Mouse (Mus musculus) liver, embryonic 12.5 days (tissue): ENCODE results near the gene Unkl. TPM values are rescaled to one million over a fixed set of nuclear protein-coding genes. Genes with fewer than 3 reads are reported as not detected.

ENCODE experiments used
- ATAC-seq: fragments of 200-750 bp; cut with Nextera tagmentation; 2 replicates; pipeline ENCODE4 v1.8.0; 2017; ENCODE audit warnings: moderate number of reproducible peaks, mild to moderate bottlenecking, moderate library complexity
- H3K27ac ChIP-seq: fragments of 300-500 bp; sonication (generic); 2 replicates; pipeline ENCODE4 v1.5.1; 2016; ENCODE audit warnings: mild to moderate bottlenecking
- H3K27me3 ChIP-seq: fragments of 300-500 bp; sonication (generic); replicated peaks from 2 replicates; pipeline ENCODE4 v1.6.1; 2016; ENCODE audit warnings: mild to moderate bottlenecking, moderate library complexity
- H3K36me3 ChIP-seq: fragments of 300-500 bp; sonication (generic); 2 replicates; pipeline ENCODE4 v1.6.1; 2016; ENCODE audit warnings: mild to moderate bottlenecking, moderate library complexity
- H3K4me1 ChIP-seq: fragments of 300-500 bp; sonication (generic); 2 replicates; pipeline ENCODE4 v1.6.1; 2016
- H3K4me2 ChIP-seq: fragments of 300-500 bp; sonication (generic); 2 replicates; pipeline ENCODE4 v1.6.1; 2016; ENCODE audit warnings: mild to moderate bottlenecking, moderate library complexity
- H3K4me3 ChIP-seq: fragments of 300-500 bp; sonication (generic); 2 replicates; pipeline ENCODE4 v1.5.1; 2016; ENCODE audit warnings: mild to moderate bottlenecking, moderate library complexity
- H3K9ac ChIP-seq: fragments of 300-500 bp; sonication (generic); 2 replicates; pipeline ENCODE4 v1.6.1; 2016; ENCODE audit warnings: mild to moderate bottlenecking, moderate library complexity
- H3K9me3 ChIP-seq: fragments of 300-500 bp; sonication (generic); replicated peaks from 2 replicates; pipeline ENCODE4 v1.6.1; 2016; ENCODE audit warnings: mild to moderate bottlenecking, moderate library complexity
- WGBS: fragments of 180-500 bp; shearing (Covaris S2); methylation state at CpG from one replicate; pipeline ENCODE4 v1.1.7; 2016; ENCODE audit not compliant: insufficient replicate concordance; 5-methylcytosine and 5-hydroxymethylcytosine counted together
- microRNA-seq: library from miRNA; unstranded; fragments of <30 nt; microRNA quantifications from one replicate; pipeline ENCODE4, GENCODE M21; 2017
- polyA plus RNA-seq: library from polyadenylated mRNA; unstranded; fragments of >200 nt; fragmentation: Nextera tagmentation; extraction: Ambion mirVana; gene quantifications from 2 replicates; pipeline ENCODE4 v1.2.1, GENCODE M21; 2016

The Unkl gene
- polyA plus RNA-seq, 1 experiment from 2014 or later, result 17.7 TPM

- no peaks in the 10 kb centered on the region for H3K9me3 ChIP-seq
- H3K27ac ChIP-seq, result peak overlapping the region; percentile 94
- peaks cover 45% of the 10 kb centered on the region for H3K4me1 ChIP-seq
- H3K36me3 ChIP-seq, result peaks cover 48% of the 10 kb centered on the region
- H3K9ac ChIP-seq, result peak overlapping the region; percentile 98
- H3K4me2 ChIP-seq, result peak overlapping the region; percentile 92
- WGBS, result under 1% methylated on average over 10 of the region's 10 CpGs
- H3K27me3 ChIP-seq, result no peaks in the 10 kb centered on the region
- peak overlapping the region; percentile 98 for H3K4me3 ChIP-seq
- ATAC-seq, result peak; percentile 57
Measured at GRCm38 (mm10) chr17:25272326-25272725, 84.1 kb downstream of the Unkl start.

- Histone ChIP-seq H3K36me3 (peaks cover 40% of the 10 kb centered on the region), H3K27me3 (peaks cover 7% of the 10 kb centered on the region), H3K4me3 (peak overlapping the region; percentile 98), H3K4me1 (peaks cover 45% of the 10 kb centered on the region), H3K4me2 (peak overlapping the region; percentile 92), H3K9me3 (no peaks in the 10 kb centered on the region), H3K9ac (peak overlapping the region; percentile 98), H3K27ac (peak overlapping the region; percentile 94)
- peak; percentile 86 for ATAC-seq
- WGBS, result under 1% methylated on average over 92 of the region's 92 CpGs
Measured at GRCm38 (mm10) chr17:25272951-25273705, 84.9 kb downstream of the Unkl start.

GRCm38 (mm10) chr17:25273706-25274501 is 85.7 kb downstream of the Unkl start:
- H3K27me3 ChIP-seq, result peaks cover 7% of the 10 kb centered on the region
- peak overlapping the region; percentile 98 for H3K4me3 ChIP-seq
- peak overlapping the region; percentile 92 for H3K4me2 ChIP-seq
- ATAC-seq, result peak; percentile 79
- peaks cover 45% of the 10 kb centered on the region for H3K4me1 ChIP-seq
- H3K9me3 ChIP-seq, result no peaks in the 10 kb centered on the region
- peaks cover 32% of the 10 kb centered on the region for H3K36me3 ChIP-seq
- H3K27ac ChIP-seq, result peak overlapping the region; percentile 94
- WGBS, result under 1% methylated on average over 43 of the region's 45 CpGs
- peak overlapping the region; percentile 98 for H3K9ac ChIP-seq

- Histone ChIP-seq H3K4me3 (peak within 1 kb of the TSS; percentile 98), H3K9ac (peak within 1 kb of the TSS; percentile 98), H3K36me3 (peaks cover 23% of the 10 kb centered on the region), H3K4me1 (peaks cover 42% of the 10 kb centered on the region), H3K27ac (peak within 1 kb of the TSS; percentile 94), H3K4me2 (peak within 1 kb of the TSS; percentile 92), H3K9me3 (no peaks in the 10 kb centered on the region), H3K27me3 (peaks cover 7% of the 10 kb centered on the region)
- WGBS, result 73% methylated on average over 9 of the region's 9 CpGs
- ATAC-seq, result no peak
Measured at GRCm38 (mm10) chr17:25274571-25275346, 86.6 kb downstream of the Unkl start, which contains the start of gene Ube2i. Ube2i (minus strand) TSS chr17:25274622.

GRCm38 (mm10) chr17:25275833-25276232 is 87.6 kb downstream of the Unkl start:
- Histone ChIP-seq H3K27me3 (peaks cover 7% of the 10 kb centered on the region), H3K27ac (no peak overlapping the region), H3K4me2 (no peak overlapping the region), H3K36me3 (peaks cover 13% of the 10 kb centered on the region), H3K9ac (no peak overlapping the region), H3K4me1 (peaks cover 31% of the 10 kb centered on the region), H3K9me3 (no peaks in the 10 kb centered on the region), H3K4me3 (no peak overlapping the region)
- ATAC-seq, result no peak
- WGBS, result 86% methylated on average over 3 of the region's 3 CpGs

- no peak overlapping the region for H3K9ac ChIP-seq
- peaks cover 10% of the 10 kb centered on the region for H3K4me1 ChIP-seq
Measured at GRCm38 (mm10) chr17:25282133-25282532, 93.9 kb downstream of the Unkl start.

More at GRCm38 (mm10) chr17:25282133-25282532, 93.9 kb downstream of the Unkl start:
- peak overlapping the region; percentile 17; the same call in 1 of the 2 replicates for H3K4me3 ChIP-seq
- 16% methylated on average over 11 of the region's 11 CpGs for WGBS
- H3K27ac ChIP-seq, result peak overlapping the region; percentile 50
- no peaks in the 10 kb centered on the region for H3K36me3 ChIP-seq
- no peaks in the 10 kb centered on the region for H3K9me3 ChIP-seq
- H3K27me3 ChIP-seq, result peaks cover 7% of the 10 kb centered on the region
- H3K4me2 ChIP-seq, result peak overlapping the region; percentile 54
- ATAC-seq, result peak; percentile 77

Small RNA genes lying within 50 kb of the gene (microRNA-seq; reads per million reads assigned to microRNA genes)
- gene Mir3547, result 1.4 reads per million

Other genes with a start within 250 kb of the Unkl start
- gene Jpt2, start 227.7 kb upstream of the Unkl start, polyA plus RNA-seq, result 112 and 114 TPM in 2 replicates
- gene Cramp1l, start 172.6 kb upstream of the Unkl start, polyA plus RNA-seq, result 8.1 and 8.2 TPM in 2 replicates
- gene Ift140, start 172.3 kb upstream of the Unkl start, polyA plus RNA-seq, result 78.9 and 79.3 TPM in 2 replicates
- 6.1 and 7.2 TPM in 2 replicates for gene Tmem204, start 104.8 kb upstream of the Unkl start, polyA plus RNA-seq
- 25.6 and 28.6 TPM in 2 replicates for gene Telo2, start 72.4 kb upstream of the Unkl start, polyA plus RNA-seq
- not detected in 2 replicates for gene Ptx4, start 67.6 kb upstream of the Unkl start, polyA plus RNA-seq
- 13.7 and 14.8 TPM in 2 replicates for gene Clcn7, start 55.0 kb upstream of the Unkl start, polyA plus RNA-seq
- gene Ccdc154, start 25.9 kb upstream of the Unkl start, polyA plus RNA-seq, result not detected in 2 replicates
- not detected in 2 replicates for gene Gm38655, start 12.9 kb upstream of the Unkl start, polyA plus RNA-seq
- gene BC003965, start 3.8 kb upstream of the Unkl start, polyA plus RNA-seq, result 28.8 and 32.1 TPM in 2 replicates
- gene Gnptg, start 51.7 kb downstream of the Unkl start, polyA plus RNA-seq, result 22.2 and 24.4 TPM in 2 replicates
- gene Tsr3, start 51.8 kb downstream of the Unkl start, polyA plus RNA-seq, result 32.6 and 33.3 TPM in 2 replicates
- 0.30 and 0.44 TPM in 2 replicates for gene Baiap3, start 68.0 kb downstream of the Unkl start, polyA plus RNA-seq
- gene Ube2i, start 86.2 kb downstream of the Unkl start, polyA plus RNA-seq, result 437 and 442 TPM in 2 replicates
- not detected in 2 replicates for gene Prss34, start 110.0 kb downstream of the Unkl start, polyA plus RNA-seq
- gene Prss28, start 120.2 kb downstream of the Unkl start, polyA plus RNA-seq, result not detected in 2 replicates
- not detected in 2 replicates for gene Prss29, start 130.3 kb downstream of the Unkl start, polyA plus RNA-seq
- gene Tpsab1, start 157.2 kb downstream of the Unkl start, polyA plus RNA-seq, result not detected in 2 replicates
- gene Tpsb2, start 177.9 kb downstream of the Unkl start, polyA plus RNA-seq, result 0.29 TPM in 1 of 2 replicates, not detected in the other
- gene Tpsg1, start 180.9 kb downstream of the Unkl start, polyA plus RNA-seq, result 0.42 and 0.69 TPM in 2 replicates
- gene Cacna1h, start 245.4 kb downstream of the Unkl start, polyA plus RNA-seq, result 1.2 and 1.6 TPM in 2 replicates